Mouse (Mus musculus): Measurements from ENCODE around the gene Pyroxd1. TPM values are rescaled to one million over a fixed set of nuclear protein-coding genes. Genes with fewer than 3 reads are reported as not detected.
A peak's percentile ranks its signal among the peaks of the same experiment; 100 is the strongest.

The Pyroxd1 gene
- total and polyA plus RNA-seq, 3 experiments, result 6.5 to 7.5 TPM; not detected in 1

- Histone ChIP-seq H3K79me2 (ENCODE audit: control insufficient read depth, insufficient read depth, low read length, poor library complexity) (no peaks in the 10 kb centered on the region), H3K9ac (ENCODE audit: control insufficient read depth, low read depth, low read length, poor library complexity, severe bottlenecking) (no peak overlapping the region), H3K27ac (ENCODE audit: control insufficient read depth, low read depth, low read length) (no peak overlapping the region), H3K4me3 (ENCODE audit: control insufficient read depth in 1 of 2, insufficient read depth in 1 of 2, low read depth in 2 of 2, low read length in 2 of 2) (no peak overlapping the region), H3K27me3 (ENCODE audit: control insufficient read depth in 1 of 2, insufficient read depth in 2 of 2, low read length in 2 of 2) (no peaks in the 10 kb centered on the region), H3K36me3 (ENCODE audit: control insufficient read depth in 1 of 2, insufficient read depth in 2 of 2, low read length in 2 of 2) (peaks cover 0 to 24% of the 10 kb centered on the region in 2 experiments; a peak in 2 of 4 replicates), H3K9me3 (replicated peaks; ENCODE audit: insufficient read depth, low read length) (no peaks in the 10 kb centered on the region), H3K4me1 (ENCODE audit: control insufficient read depth in 1 of 2, insufficient read depth in 2 of 2, low read length in 2 of 2) (no peaks in the 10 kb centered on the region)
- TF ChIP-seq ZC3H11A (IDR thresholded peaks at IDR 0.05; ENCODE audit: low read depth, low read length) (no peak), CTCF (IDR thresholded peaks at IDR 0.05 in 2 of 3, conservative IDR thresholded peaks at IDR 0.05 in 1 of 3; ENCODE audit: control insufficient read depth in 1 of 3, insufficient read depth in 1 of 3, low read depth in 2 of 3, low read length in 3 of 3, poor library complexity in 1 of 3, severe bottlenecking in 1 of 3) (peak in 2 of 3 experiments; percentile 11 to 16; a peak in 2 of 6 replicates), CHD2 (IDR thresholded peaks at IDR 0.05; ENCODE audit: low read length) (no peak), HCFC1 (IDR thresholded peaks at IDR 0.05; ENCODE audit: low read depth, low read length) (no peak), USF2 (IDR thresholded peaks at IDR 0.05; ENCODE audit: borderline replicate concordance in 1 of 2, insufficient read depth in 1 of 2, low read depth in 1 of 2, low read length in 2 of 2) (no peak), SMC3 (IDR thresholded peaks at IDR 0.05; ENCODE audit: low read depth, low read length) (0 out of 2 replicates have a peak, but pooled peaks have one; percentile 16), MEF2A (IDR thresholded peaks at IDR 0.05; ENCODE audit: extremely low read depth, insufficient replicate concordance, low read depth, low read length, poor library complexity, severe bottlenecking) (no peak)
- DNase-seq (ENCODE audit: low read depth, low spot score), result no peak
Observed at GRCm38 (mm10) chr6:142363019-142363576, 17.6 kb downstream of the Pyroxd1 start.

GRCm38 (mm10) chr6:142365742-142366472, 20.5 kb downstream of the Pyroxd1 start:
- DNase-seq (ENCODE audit: low read depth, low spot score), result no peak
- no peak overlapping the region for H3K9ac ChIP-seq (ENCODE audit: control insufficient read depth, low read depth, low read length, poor library complexity, severe bottlenecking)

More at GRCm38 (mm10) chr6:142365742-142366472, 20.5 kb downstream of the Pyroxd1 start:
- Histone ChIP-seq H3K4me3 (ENCODE audit: control insufficient read depth in 1 of 2, insufficient read depth in 1 of 2, low read depth in 2 of 2, low read length in 2 of 2) (no peak overlapping the region), H3K27ac (ENCODE audit: control insufficient read depth, low read depth, low read length) (no peak overlapping the region), H3K79me2 (ENCODE audit: control insufficient read depth, insufficient read depth, low read length, poor library complexity) (no peaks in the 10 kb centered on the region), H3K36me3 (ENCODE audit: control insufficient read depth in 1 of 2, insufficient read depth in 2 of 2, low read length in 2 of 2) (peaks cover 0 to 27% of the 10 kb centered on the region in 2 experiments; a peak in 2 of 4 replicates), H3K9me3 (replicated peaks; ENCODE audit: insufficient read depth, low read length) (no peaks in the 10 kb centered on the region), H3K4me1 (ENCODE audit: control insufficient read depth in 1 of 2, insufficient read depth in 2 of 2, low read length in 2 of 2) (no peaks in the 10 kb centered on the region), H3K27me3 (ENCODE audit: control insufficient read depth in 1 of 2, insufficient read depth in 2 of 2, low read length in 2 of 2) (no peaks in the 10 kb centered on the region)
- TF ChIP-seq RAD21 (IDR thresholded peaks at IDR 0.05; ENCODE audit: low read depth, low read length), result no peak
- TF ChIP-seq MAFK (IDR thresholded peaks at IDR 0.05; ENCODE audit: borderline replicate concordance, low read depth, low read length), result no peak
- TF ChIP-seq MXI1 (IDR thresholded peaks at IDR 0.05; ENCODE audit: low read depth, low read length), result no peak
- TF ChIP-seq MEF2A (IDR thresholded peaks at IDR 0.05; ENCODE audit: extremely low read depth, insufficient replicate concordance, low read depth, low read length, poor library complexity, severe bottlenecking), result no peak
- TF ChIP-seq USF2 (IDR thresholded peaks at IDR 0.05; ENCODE audit: borderline replicate concordance in 1 of 2, insufficient read depth in 1 of 2, low read depth in 1 of 2, low read length in 2 of 2), result no peak
- no peak for TF ChIP-seq JUND (IDR thresholded peaks at IDR 0.05; ENCODE audit: low read depth, low read length)
- TF ChIP-seq KAT2A (conservative IDR thresholded peaks at IDR 0.05; ENCODE audit: low read depth, low read length), result no peak
- TF ChIP-seq UBTF (IDR thresholded peaks at IDR 0.05; ENCODE audit: borderline replicate concordance, insufficient read depth, low read depth, low read length), result no peak
- TF ChIP-seq POLR2AphosphoS5 (IDR thresholded peaks at IDR 0.05; ENCODE audit: borderline replicate concordance, low read depth, low read length), result no peak
- no peak for TF ChIP-seq ZKSCAN1 (IDR thresholded peaks at IDR 0.05; ENCODE audit: low read depth, low read length)
- TF ChIP-seq POLR2AphosphoS2 (IDR thresholded peaks at IDR 0.05; ENCODE audit: low read length), result no peak
- TF ChIP-seq MAX (IDR thresholded peaks at IDR 0.05; ENCODE audit: low read length), result no peak
- no peak for TF ChIP-seq SMC3 (IDR thresholded peaks at IDR 0.05; ENCODE audit: low read depth, low read length)
- TF ChIP-seq ZC3H11A (IDR thresholded peaks at IDR 0.05; ENCODE audit: low read depth, low read length), result no peak
- TF ChIP-seq NELFE (IDR thresholded peaks at IDR 0.05; ENCODE audit: low read depth, low read length), result no peak
- no peak for TF ChIP-seq ZNF384 (IDR thresholded peaks at IDR 0.05; ENCODE audit: low read depth, low read length)
- TF ChIP-seq SIN3A (IDR thresholded peaks at IDR 0.05; ENCODE audit: low read length), result no peak

Measured in MEL (cell line).